Mouse (Mus musculus) midbrain, embryonic 12.5 days (tissue): ENCODE measurements around the gene Pgpep1l. TPM values are rescaled to one million over a fixed set of nuclear protein-coding genes. Genes with fewer than 3 reads are reported as not detected.
A peak's percentile ranks its signal among the peaks of the same experiment; 100 is the strongest.

Source experiments
- ATAC-seq: fragments of 200-750 bp; cut with Nextera tagmentation; 2 replicates; pipeline ENCODE4 v1.8.0; 2017; ENCODE audit warnings: low read depth, moderate TSS enrichment, moderate library complexity; ENCODE audit not compliant: low FRiP score
- H3K27ac ChIP-seq: fragments of 300-500 bp; sonication (generic); replicated peaks from 2 replicates; pipeline ENCODE4 v1.5.1; 2016; ENCODE audit warnings: mild to moderate bottlenecking
- H3K27me3 ChIP-seq: fragments of 300-500 bp; sonication (generic); 2 replicates; pipeline ENCODE4 v1.6.1; 2016; ENCODE audit warnings: mild to moderate bottlenecking
- H3K36me3 ChIP-seq: fragments of 300-500 bp; sonication (generic); 2 replicates; pipeline ENCODE4 v1.6.1; 2016
- H3K4me1 ChIP-seq: fragments of 300-500 bp; sonication (generic); 2 replicates; pipeline ENCODE4 v1.6.1; 2016
- H3K4me2 ChIP-seq: fragments of 300-500 bp; sonication (generic); replicated peaks from 2 replicates; pipeline ENCODE4 v1.6.1; 2016; ENCODE audit warnings: mild to moderate bottlenecking, moderate library complexity
- H3K4me3 ChIP-seq: fragments of 300-500 bp; sonication (generic); 2 replicates; pipeline ENCODE4 v1.5.1; 2016; ENCODE audit warnings: mild to moderate bottlenecking
- H3K9ac ChIP-seq: fragments of 300-500 bp; sonication (generic); replicated peaks from 2 replicates; pipeline ENCODE4 v1.6.1; 2016; ENCODE audit warnings: mild to moderate bottlenecking, moderate library complexity
- H3K9me3 ChIP-seq: fragments of 300-500 bp; sonication (generic); 2 replicates; pipeline ENCODE4 v1.6.1; 2016; ENCODE audit warnings: mild to moderate bottlenecking
- WGBS: fragments of 180-500 bp; shearing (Covaris S2); methylation state at CpG from one replicate; pipeline ENCODE4 v1.1.7; 2016; 5-methylcytosine and 5-hydroxymethylcytosine counted together
- polyA plus RNA-seq: library from polyadenylated mRNA; unstranded; fragments of >200 nt; fragmentation: Nextera tagmentation; extraction: Ambion mirVana; gene quantifications from 2 replicates; pipeline ENCODE4 v1.2.1, GENCODE M21; 2016

Pgpep1l gene
- polyA plus RNA-seq, 1 experiment from 2014 or later, result not detected

DNA sequence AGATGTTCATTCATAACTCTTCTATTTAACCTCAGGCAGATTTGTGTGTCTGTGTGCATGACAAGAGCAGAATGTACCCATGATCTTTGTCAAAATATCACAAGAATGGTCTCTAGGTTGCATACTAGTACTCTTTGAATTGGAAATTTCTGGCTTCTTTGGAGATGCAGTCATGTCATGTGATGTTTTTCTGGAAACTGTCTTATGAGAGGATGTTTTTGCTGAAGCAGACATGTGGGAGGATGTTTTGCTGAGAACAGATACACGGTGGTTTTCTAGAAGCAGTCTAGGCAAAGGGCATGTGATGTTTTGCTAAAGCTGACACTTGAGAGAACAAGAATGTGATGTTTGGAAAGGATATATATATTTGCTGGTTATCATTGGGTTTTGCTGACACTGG, 13.6 kb downstream of the Pgpep1l start:
- Histone ChIP-seq H3K27ac (no peak overlapping the region), H3K4me2 (no peak overlapping the region), H3K9ac (no peak overlapping the region), H3K36me3 (no peaks in the 10 kb centered on the region), H3K9me3 (peaks cover 3% of the 10 kb centered on the region; the same call in 1 of the 2 replicates), H3K4me1 (no peaks in the 10 kb centered on the region), H3K4me3 (no peak overlapping the region), H3K27me3 (no peaks in the 10 kb centered on the region)
- no peak for ATAC-seq
- 89% methylated on average over 1 of the region's 1 CpGs for WGBS

GRCm38 (mm10) chr7:68246249-68246648, 17.8 kb downstream of the Pgpep1l start:
- Histone ChIP-seq H3K27me3 (no peaks in the 10 kb centered on the region), H3K9ac (no peak overlapping the region), H3K4me3 (no peak overlapping the region), H3K36me3 (no peaks in the 10 kb centered on the region), H3K9me3 (peaks cover 3% of the 10 kb centered on the region; the same call in 1 of the 2 replicates), H3K27ac (no peak overlapping the region), H3K4me2 (no peak overlapping the region), H3K4me1 (no peaks in the 10 kb centered on the region)
- no peak for ATAC-seq
- WGBS, result 80% methylated on average over 8 of the region's 8 CpGs

- 54% methylated on average over 4 of the region's 4 CpGs for WGBS
- no peaks in the 10 kb centered on the region for H3K36me3 ChIP-seq
- H3K27ac ChIP-seq, result no peak overlapping the region
- H3K9ac ChIP-seq, result no peak overlapping the region
- H3K4me3 ChIP-seq, result no peak overlapping the region
- no peaks in the 10 kb centered on the region for H3K4me1 ChIP-seq
- H3K9me3 ChIP-seq, result peaks cover 3% of the 10 kb centered on the region; the same call in 1 of the 2 replicates
- no peak for ATAC-seq
- H3K4me2 ChIP-seq, result no peak overlapping the region
- H3K27me3 ChIP-seq, result no peaks in the 10 kb centered on the region
Measured at GRCm38 (mm10) chr7:68245681-68246080, 18.4 kb downstream of the Pgpep1l start.

- Histone ChIP-seq H3K9me3 (no peaks in the 10 kb centered on the region), H3K36me3 (no peaks in the 10 kb centered on the region), H3K9ac (no peak overlapping the region), H3K4me1 (no peaks in the 10 kb centered on the region), H3K4me3 (no peak overlapping the region), H3K27ac (no peak overlapping the region), H3K4me2 (no peak overlapping the region), H3K27me3 (no peaks in the 10 kb centered on the region)
- no peak for ATAC-seq
- 87% methylated on average over 9 of the region's 9 CpGs for WGBS
Measured at GRCm38 (mm10) chr7:68241205-68241604, 22.8 kb downstream of the Pgpep1l start.

GRCm38 (mm10) chr7:68239220-68239827, 24.7 kb downstream of the Pgpep1l start:
- no peaks in the 10 kb centered on the region for H3K27me3 ChIP-seq
- no peak overlapping the region for H3K27ac ChIP-seq
- H3K4me3 ChIP-seq, result no peak overlapping the region
- 73% methylated on average over 11 of the region's 11 CpGs for WGBS
- H3K36me3 ChIP-seq, result no peaks in the 10 kb centered on the region
- H3K9me3 ChIP-seq, result no peaks in the 10 kb centered on the region
- no peak for ATAC-seq
- no peak overlapping the region for H3K9ac ChIP-seq
- no peak overlapping the region for H3K4me2 ChIP-seq
- H3K4me1 ChIP-seq, result no peaks in the 10 kb centered on the region

- H3K36me3 ChIP-seq, result peaks cover under 1% of the 10 kb centered on the region; the same call in 1 of the 2 replicates
- H3K4me2 ChIP-seq, result no peak overlapping the region
- no peak for ATAC-seq
- no peaks in the 10 kb centered on the region for H3K27me3 ChIP-seq
- WGBS, result 83% methylated on average over 8 of the region's 8 CpGs
- H3K4me1 ChIP-seq, result peaks cover 8% of the 10 kb centered on the region
- no peak overlapping the region for H3K9ac ChIP-seq
- H3K27ac ChIP-seq, result no peak overlapping the region
- no peak overlapping the region for H3K4me3 ChIP-seq
- no peaks in the 10 kb centered on the region for H3K9me3 ChIP-seq
Measured at GRCm38 (mm10) chr7:68236817-68237216, 27.2 kb downstream of the Pgpep1l start.

DNA sequence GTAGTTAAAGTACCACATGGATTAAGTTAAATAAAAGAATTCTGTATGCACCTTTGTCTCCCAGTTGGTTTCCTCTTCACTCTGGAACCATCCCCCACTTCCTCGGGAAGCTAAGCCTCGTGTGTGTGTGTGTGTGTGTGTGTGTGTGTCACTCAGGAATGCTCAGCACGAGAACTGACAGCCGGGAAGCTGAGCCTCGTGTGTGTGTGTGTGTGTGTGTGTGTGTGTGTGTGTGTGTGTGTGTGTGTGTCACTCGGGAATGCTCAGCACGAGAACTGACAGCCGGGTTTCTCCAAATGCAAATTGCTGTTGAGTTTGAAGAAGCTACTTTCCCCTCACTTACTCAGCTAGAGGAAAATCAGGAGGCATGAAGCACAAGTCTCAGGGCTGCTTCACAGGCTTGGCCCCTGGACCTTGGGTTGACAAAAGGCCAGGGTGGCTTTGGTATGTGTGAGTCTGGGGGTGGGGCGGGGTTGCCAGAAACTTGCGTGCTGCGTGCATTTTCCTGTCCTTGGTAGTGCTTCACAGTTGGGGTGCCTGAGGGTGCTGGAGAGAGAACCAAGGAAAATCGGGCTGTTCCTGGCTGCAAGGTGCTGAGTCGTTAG, 30.3 kb downstream of the Pgpep1l start:
- Histone ChIP-seq H3K36me3 (peaks cover 21% of the 10 kb centered on the region), H3K4me1 (peaks cover 9% of the 10 kb centered on the region), H3K27ac (0 out of 2 replicates have a peak overlapping the region, but pooled peaks have one; percentile 10), H3K4me2 (no peak overlapping the region), H3K9me3 (no peaks in the 10 kb centered on the region), H3K4me3 (no peak overlapping the region), H3K9ac (no peak overlapping the region), H3K27me3 (no peaks in the 10 kb centered on the region)
- ATAC-seq, result peak; percentile 56; the same call in 1 of the 2 replicates
- 29% methylated on average over 10 of the region's 13 CpGs for WGBS

DNA sequence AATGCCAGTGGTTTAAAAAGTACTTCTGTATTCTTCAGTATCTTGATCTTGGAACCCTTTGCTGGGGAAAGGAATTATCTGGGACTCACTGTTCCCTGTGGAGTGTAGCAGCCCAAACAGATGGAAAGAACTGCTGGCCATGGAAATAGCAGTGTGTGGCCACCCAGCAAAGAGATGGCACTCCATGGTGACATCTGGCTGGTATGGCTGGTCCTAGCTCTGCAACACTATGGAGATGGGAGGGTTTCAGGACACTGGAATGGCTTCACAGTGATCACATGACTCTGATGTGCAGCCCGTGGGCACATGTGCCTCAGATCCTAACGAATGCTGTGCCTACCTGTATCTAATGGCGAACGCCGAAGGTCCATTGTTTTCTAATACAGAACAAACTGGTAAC, 31.5 kb downstream of the Pgpep1l start:
- WGBS, result 93% methylated on average over 5 of the region's 5 CpGs
- Histone ChIP-seq H3K27ac (no peak overlapping the region), H3K4me1 (peaks cover 17% of the 10 kb centered on the region), H3K4me3 (no peak overlapping the region), H3K4me2 (no peak overlapping the region), H3K9me3 (no peaks in the 10 kb centered on the region), H3K27me3 (no peaks in the 10 kb centered on the region), H3K9ac (no peak overlapping the region), H3K36me3 (peaks cover 21% of the 10 kb centered on the region)
- ATAC-seq, result no peak

GRCm38 (mm10) chr7:68230831-68231230, 33.2 kb downstream of the Pgpep1l start:
- WGBS, result 95% methylated on average over 9 of the region's 9 CpGs
- Histone ChIP-seq H3K9me3 (no peaks in the 10 kb centered on the region), H3K36me3 (peaks cover 29% of the 10 kb centered on the region), H3K4me1 (peaks cover 17% of the 10 kb centered on the region), H3K4me2 (no peak overlapping the region), H3K27ac (no peak overlapping the region), H3K4me3 (no peak overlapping the region), H3K27me3 (no peaks in the 10 kb centered on the region), H3K9ac (no peak overlapping the region)
- no peak for ATAC-seq

DNA sequence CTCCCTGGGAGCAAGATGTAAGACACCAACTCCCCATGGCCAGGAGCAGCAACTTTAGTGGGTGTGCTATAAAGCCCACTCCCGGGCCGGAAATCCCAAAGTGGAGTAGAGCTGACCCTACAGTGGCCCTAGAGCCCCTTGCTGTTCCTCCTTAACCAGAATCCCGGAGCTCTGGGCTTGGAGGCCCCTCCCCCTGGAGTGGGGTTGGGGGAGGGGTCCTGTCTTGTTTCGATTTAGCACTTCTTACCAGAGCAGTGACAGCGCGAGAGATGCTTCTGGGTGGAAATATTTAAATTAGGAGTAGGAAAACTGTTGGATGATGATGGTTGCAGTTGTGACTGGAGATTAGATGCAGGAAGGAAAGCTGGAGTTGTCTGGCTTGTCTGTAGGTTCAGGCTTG, 35.5 kb downstream of the Pgpep1l start:
- WGBS, result 32% methylated on average over 6 of the region's 6 CpGs
- no peaks in the 10 kb centered on the region for H3K27me3 ChIP-seq
- peak overlapping the region; percentile 47 for H3K27ac ChIP-seq
- H3K4me1 ChIP-seq, result peaks cover 9% of the 10 kb centered on the region
- H3K4me2 ChIP-seq, result no peak overlapping the region
- no peak overlapping the region for H3K4me3 ChIP-seq
- ATAC-seq, result no peak
- H3K9me3 ChIP-seq, result no peaks in the 10 kb centered on the region
- H3K36me3 ChIP-seq, result peaks cover 43% of the 10 kb centered on the region
- no peak overlapping the region for H3K9ac ChIP-seq

DNA sequence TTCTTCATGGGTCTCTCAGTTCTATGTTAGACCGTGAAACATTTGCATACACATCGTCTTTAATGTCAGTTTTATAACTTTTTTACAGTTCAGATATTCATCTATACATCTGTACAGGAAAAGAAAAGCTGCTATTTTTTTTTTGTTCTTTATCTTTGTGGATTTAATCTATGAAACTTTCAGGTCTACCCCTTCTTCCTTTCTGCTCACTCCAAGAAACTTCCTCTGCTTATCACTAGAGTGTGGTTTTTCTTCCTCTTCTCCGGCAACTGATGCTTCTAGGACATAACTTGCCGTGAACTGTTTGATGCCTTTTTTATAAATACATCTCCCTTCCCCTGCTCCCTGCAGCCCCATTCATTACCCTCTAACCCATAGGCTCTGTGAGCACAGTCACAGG, 36.4 kb downstream of the Pgpep1l start:
- Histone ChIP-seq H3K4me2 (no peak overlapping the region), H3K27me3 (no peaks in the 10 kb centered on the region), H3K4me1 (peaks cover 9% of the 10 kb centered on the region), H3K4me3 (no peak overlapping the region), H3K36me3 (peaks cover 43% of the 10 kb centered on the region), H3K27ac (no peak overlapping the region), H3K9ac (no peak overlapping the region), H3K9me3 (no peaks in the 10 kb centered on the region)
- whole genome bisulfite sequencing, result 90% methylated on average over 4 of the region's 4 CpGs
- no peak for ATAC-seq

DNA sequence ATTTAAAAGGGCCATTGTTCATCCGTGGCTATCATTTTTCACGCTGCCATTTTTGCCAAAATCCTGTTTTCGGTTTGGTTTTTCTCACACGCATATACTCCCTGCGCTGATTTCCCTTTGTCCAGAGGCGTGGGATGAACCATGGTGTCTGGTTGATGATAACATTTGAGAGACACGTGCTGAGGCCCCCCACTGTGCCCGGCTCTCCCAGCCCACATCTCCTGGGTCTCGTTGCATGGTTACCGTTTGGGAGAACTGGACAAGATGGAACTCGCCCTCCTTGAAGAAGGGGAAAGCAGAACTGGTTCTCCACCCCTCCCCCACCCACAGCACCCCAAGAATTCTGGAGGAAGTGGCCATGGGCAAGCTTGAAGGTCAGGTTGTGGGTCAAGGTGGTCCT, 37.0 kb downstream of the Pgpep1l start:
- no peaks in the 10 kb centered on the region for H3K27me3 ChIP-seq
- no peak for ATAC-seq
- no peak overlapping the region for H3K9ac ChIP-seq
- no peaks in the 10 kb centered on the region for H3K9me3 ChIP-seq
- no peak overlapping the region for H3K27ac ChIP-seq
- WGBS, result 79% methylated on average over 11 of the region's 11 CpGs
- peaks cover 47% of the 10 kb centered on the region for H3K36me3 ChIP-seq
- H3K4me2 ChIP-seq, result no peak overlapping the region
- peaks cover 9% of the 10 kb centered on the region for H3K4me1 ChIP-seq
- H3K4me3 ChIP-seq, result no peak overlapping the region
